Mouse (Mus musculus) gastrocnemius, postnatal 36 days (tissue): ENCODE data around the gene Gm12166. TPM values are rescaled to one million over a fixed set of nuclear protein-coding genes. Genes with fewer than 3 reads are reported as not detected.
A peak's percentile ranks its signal among the peaks of the same experiment; 100 is the strongest.

Source experiments
- DNase-seq, 2 experiments: peaks; one replicate each; pipeline ENCODE4 v3.0.0; 2022
- intact Hi-C: fragments of 180-260 bp; cut with DNase I; formaldehyde crosslinking; loops from one replicate; pipeline ENCODE4 v1.15.1; 2025
- long read RNA-seq, 2 experiments: library from polyadenylated mRNA; stranded (forward); transcript quantifications; one replicate each; pipeline ENCODE4 v2.0.0; 2021
- total RNA-seq, 2 experiments: library from RNA; stranded (reverse); gene quantifications; 2 replicates each; pipeline ENCODE4 v1.2.3; 2021

Gm12166 gene
- total RNA-seq = under 1 TPM in 1 of 2 experiments, not detected in 1; 0.54 TPM
- long read RNA-seq, experiment 1 = 0 reads
- long read RNA-seq, experiment 2 = 0 reads

- intact Hi-C loops = loop anchor here (2.0 kb wide), 2 partner anchors 77 to 163 kb away; no protein-coding TSS in a partner anchor
- DNase-seq = peak in 1 of 2 experiments; percentile 50
Measured at GRCm38 (mm10) chr11:46052105-46052659, at the start of gene Gm12166. Gene Gm12166 (minus strand): TSS chr11:46052321.

GRCm38 (mm10) chr11:46097062-46097461 lies 44.9 kb upstream of the Gm12166 start:
- DNase-seq = no peak
- intact Hi-C loops = no loop called here

GRCm38 (mm10) chr11:46096265-46096649 lies 44.1 kb upstream of the Gm12166 start:
- intact Hi-C loops = no loop called here

GRCm38 (mm10) chr11:46095477-46096264 lies 43.5 kb upstream of the Gm12166 start:
- intact Hi-C loops = no loop called here

More at GRCm38 (mm10) chr11:46096265-46096649, 44.1 kb upstream of the Gm12166 start:
- no peak for DNase-seq

GRCm38 (mm10) chr11:46092121-46092520 lies 40.0 kb upstream of the Gm12166 start:
- no peak for DNase-seq

More at GRCm38 (mm10) chr11:46095477-46096264, 43.5 kb upstream of the Gm12166 start:
- peak; percentile 49 to 50 for DNase-seq

GRCm38 (mm10) chr11:46090951-46091667 lies 39.0 kb upstream of the Gm12166 start:
- DNase-seq = no peak
- intact Hi-C loops = no loop called here

More at GRCm38 (mm10) chr11:46092121-46092520, 40.0 kb upstream of the Gm12166 start:
- intact Hi-C loops = no loop called here

- intact Hi-C loops = no loop called here
Measured at GRCm38 (mm10) chr11:46090036-46090725, 38.1 kb upstream of the Gm12166 start.

GRCm38 (mm10) chr11:46089081-46089713 lies 37.1 kb upstream of the Gm12166 start:
- DNase-seq = no peak
- intact Hi-C loops = no loop called here

More at GRCm38 (mm10) chr11:46090036-46090725, 38.1 kb upstream of the Gm12166 start:
- no peak for DNase-seq

GRCm38 (mm10) chr11:46086446-46086845 lies 34.3 kb upstream of the Gm12166 start:
- no peak for DNase-seq
- intact Hi-C loops = no loop called here

- intact Hi-C loops = no loop called here
- DNase-seq = no peak
Measured at GRCm38 (mm10) chr11:46085398-46086163, 33.5 kb upstream of the Gm12166 start.

GRCm38 (mm10) chr11:46084568-46084967 lies 32.4 kb upstream of the Gm12166 start:
- peak in 1 of 2 experiments; percentile 35 for DNase-seq
- intact Hi-C loops = no loop called here

GRCm38 (mm10) chr11:46083835-46084444 lies 31.8 kb upstream of the Gm12166 start:
- intact Hi-C loops = no loop called here

GRCm38 (mm10) chr11:46083405-46083804 lies 31.3 kb upstream of the Gm12166 start:
- DNase-seq = no peak
- intact Hi-C loops = no loop called here

More at GRCm38 (mm10) chr11:46083835-46084444, 31.8 kb upstream of the Gm12166 start:
- DNase-seq = no peak

- intact Hi-C loops = no loop called here
- no peak for DNase-seq
Measured at GRCm38 (mm10) chr11:46081075-46081474, 29.0 kb upstream of the Gm12166 start.

- intact Hi-C loops = no loop called here
- no peak for DNase-seq
Measured at GRCm38 (mm10) chr11:46077732-46078375, 25.7 kb upstream of the Gm12166 start.

- DNase-seq = no peak
- intact Hi-C loops = no loop called here
Measured at GRCm38 (mm10) chr11:46077304-46077703, 25.2 kb upstream of the Gm12166 start.

- no peak for DNase-seq
- intact Hi-C loops = no loop called here
Measured at GRCm38 (mm10) chr11:46076442-46077158, 24.5 kb upstream of the Gm12166 start.
